Mouse (Mus musculus) small intestine, adult 10 weeks (tissue): ENCODE data around the gene Dgkg. TPM values are rescaled to one million over a fixed set of nuclear protein-coding genes. Genes with fewer than 3 reads are reported as not detected.

Experiments
- polyA plus RNA-seq: library from polyadenylated mRNA; stranded (reverse); fragments of 350-450 nt; fragmentation: Illumina TruSeq; extraction: RNeasy Lipid Tissue Mini Kit (QIAGEN cat#74804); gene quantifications from one replicate; pipeline ENCODE4 v1.2.3, GENCODE M21; 2014; ENCODE audit warnings: low replicate concordance

Gene Dgkg
- 0.59 TPM for polyA plus RNA-seq

GRCm38 (mm10) chr16:22656533-22657444, at the start of gene Dgkg:
Dgkg (minus strand) TSS chr16:22657221.

GRCm38 (mm10) chr16:22439499-22440177, 217.4 kb downstream of the Dgkg start, which contains the start of gene Etv5:
Etv5 (minus strand) TSS chr16:22439719.

Other genes starting within 250 kb of the Dgkg start
- gene Etv5, start 217.5 kb downstream of the Dgkg start, polyA plus RNA-seq: 1.6 TPM
- gene Crygs, start 154.4 kb upstream of the Dgkg start, polyA plus RNA-seq: not detected
- gene Tbccd1, start 200.4 kb upstream of the Dgkg start, polyA plus RNA-seq: 11.0 TPM
- gene Dnajb11, start 200.6 kb upstream of the Dgkg start, polyA plus RNA-seq: 51.6 TPM
- gene Ahsg, start 234.1 kb upstream of the Dgkg start, polyA plus RNA-seq: not detected